Mouse (Mus musculus) adrenal gland, adult 2 months (tissue): ENCODE results near the gene Hist2h2bb. TPM values are rescaled to one million over a fixed set of nuclear protein-coding genes. Genes with fewer than 3 reads are reported as not detected.
A peak's percentile ranks its signal among the peaks of the same experiment; 100 is the strongest.
"Not testable (repeated sequence)": the region's sequence is repeated elsewhere in the genome, so short reads cannot be mapped to it uniquely, and the experiment has no call there.

Source experiments
- DNase-seq: peaks from one replicate; pipeline ENCODE4 v3.0.0; 2021
- long read RNA-seq: library from polyadenylated mRNA; stranded (forward); transcript quantifications from one replicate; pipeline ENCODE4 v2.0.0, GENCODE M21; 2021
- polyA plus RNA-seq: library from polyadenylated mRNA; depleted of rRNA; stranded (reverse); fragments of >200 nt; gene quantifications from 2 replicates; pipeline ENCODE4 v1.2.3, GENCODE M21; 2012; rRNA removed
- total RNA-seq, 2 experiments: library from RNA; stranded (reverse); gene quantifications; 2 replicates each; pipeline ENCODE4 v1.2.3; 2021

The Hist2h2bb gene
- 10 to 100 TPM; 61.7 to 85.5 TPM for total RNA-seq
- polyA plus RNA-seq = 0.93 TPM in 1 of 2 replicates, not detected in the other
- long read RNA-seq = 0 reads

DNA sequence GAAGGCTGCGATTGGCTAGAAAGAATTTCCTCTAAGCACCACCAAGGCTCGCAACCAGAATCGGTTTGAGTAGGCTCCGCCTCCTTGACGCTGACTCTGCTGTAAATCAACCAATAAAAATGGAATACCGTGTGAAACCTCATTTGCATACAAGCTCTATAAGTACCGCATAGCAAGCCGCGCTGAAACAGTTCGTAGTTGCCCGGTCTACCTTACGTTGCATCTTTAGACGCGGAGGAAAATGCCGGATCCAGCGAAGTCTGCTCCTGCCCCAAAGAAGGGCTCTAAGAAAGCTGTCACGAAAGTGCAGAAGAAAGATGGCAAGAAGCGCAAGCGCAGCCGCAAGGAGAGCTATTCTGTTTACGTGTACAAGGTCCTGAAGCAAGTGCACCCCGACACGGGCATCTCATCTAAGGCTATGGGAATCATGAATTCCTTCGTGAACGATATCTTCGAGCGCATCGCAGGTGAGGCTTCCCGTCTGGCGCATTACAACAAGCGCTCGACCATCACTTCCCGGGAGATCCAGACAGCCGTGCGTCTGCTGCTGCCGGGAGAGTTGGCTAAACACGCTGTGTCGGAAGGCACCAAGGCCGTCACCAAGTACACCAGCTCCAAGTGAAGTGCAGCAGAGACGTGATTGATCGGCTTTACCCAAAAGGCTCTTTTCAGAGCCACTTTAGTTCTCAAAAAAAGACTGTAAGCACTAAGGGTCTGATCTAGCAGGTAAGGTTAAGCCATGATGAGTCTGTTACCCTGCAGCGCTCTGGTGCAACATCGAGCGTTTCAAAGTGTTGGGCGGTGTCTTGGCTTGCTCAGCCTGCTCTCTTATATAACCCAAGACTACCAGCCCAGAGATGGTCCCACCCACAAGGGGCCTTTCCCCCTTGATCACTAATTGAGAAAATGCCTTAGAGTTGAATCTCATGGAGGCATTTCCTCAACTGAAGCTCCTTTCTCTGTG is at the start of gene Hist2h2bb:
TSS of gene Hist2h2bb (plus strand) at position 242 of the 964 bp plus-strand sequence.
- peak; percentile 92 for DNase-seq

DNA sequence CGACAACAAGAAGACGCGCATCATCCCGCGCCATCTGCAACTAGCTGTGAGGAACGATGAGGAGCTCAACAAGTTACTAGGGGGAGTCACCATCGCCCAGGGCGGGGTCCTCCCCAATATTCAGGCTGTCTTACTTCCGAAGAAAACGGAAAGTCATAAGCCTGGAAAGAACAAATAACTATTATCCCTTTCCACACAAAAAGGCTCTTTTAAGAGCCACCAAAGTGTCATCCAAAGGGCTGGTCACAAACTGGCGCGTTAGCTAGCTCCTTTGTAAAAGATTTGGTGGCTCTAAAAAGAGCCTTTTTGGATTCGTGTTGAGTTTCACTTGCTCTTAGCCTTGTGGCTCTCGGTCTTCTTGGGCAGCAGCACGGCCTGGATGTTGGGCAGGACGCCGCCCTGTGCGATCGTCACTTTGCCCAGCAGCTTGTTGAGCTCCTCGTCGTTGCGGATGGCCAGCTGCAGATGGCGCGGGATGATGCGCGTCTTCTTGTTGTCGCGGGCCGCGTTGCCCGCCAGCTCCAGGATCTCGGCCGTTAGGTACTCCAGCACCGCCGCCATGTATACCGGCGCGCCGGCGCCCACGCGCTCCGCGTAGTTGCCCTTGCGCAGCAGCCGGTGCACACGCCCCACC is 49.3 kb upstream of the Hist2h2bb start:
- not testable (repeated sequence) for DNase-seq

DNA sequence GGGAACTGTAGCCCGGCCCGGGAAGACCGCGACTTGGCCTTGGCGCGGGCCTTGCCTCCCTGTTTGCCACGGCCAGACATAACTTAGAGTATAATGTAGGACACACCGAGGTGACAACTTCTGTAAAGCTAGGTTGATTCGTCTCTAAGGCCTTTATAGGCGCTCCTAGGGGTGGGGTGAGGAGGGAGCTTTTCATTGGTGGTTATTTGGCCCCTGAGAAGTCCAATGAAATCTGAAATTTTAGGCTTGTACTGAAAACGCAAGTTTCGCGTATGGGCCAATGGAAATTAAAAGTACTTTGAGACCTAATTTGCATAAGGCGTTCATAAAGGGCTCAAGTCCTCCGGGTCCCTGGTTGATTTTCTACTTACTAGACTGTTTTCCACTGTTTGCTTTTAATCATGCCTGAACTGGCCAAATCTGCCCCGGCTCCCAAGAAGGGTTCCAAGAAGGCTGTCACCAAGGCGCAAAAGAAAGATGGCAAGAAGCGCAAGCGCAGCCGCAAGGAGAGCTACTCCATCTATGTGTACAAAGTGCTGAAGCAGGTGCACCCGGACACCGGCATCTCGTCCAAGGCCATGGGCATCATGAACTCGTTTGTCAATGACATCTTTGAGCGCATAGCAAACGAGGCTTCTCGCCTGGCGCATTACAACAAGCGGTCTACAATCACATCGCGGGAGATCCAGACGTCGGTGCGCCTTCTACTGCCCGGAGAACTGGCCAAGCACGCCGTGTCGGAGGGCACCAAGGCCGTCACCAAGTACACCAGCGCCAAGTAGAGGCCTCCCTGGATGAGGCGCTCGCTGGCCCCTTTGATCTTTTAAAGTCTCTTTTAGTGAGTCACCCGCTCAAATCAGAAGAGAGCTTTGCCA is 48.5 kb upstream of the Hist2h2bb start, which contains the start of the genes Hist2h2ac and Hist2h2be:
TSS of gene Hist2h2ac (minus strand) at position 116 of the 875 bp plus-strand sequence.
TSS of gene Hist2h2be (plus strand) at position 355 of the 875 bp plus-strand sequence.
- DNase-seq = peak; percentile 95

DNA sequence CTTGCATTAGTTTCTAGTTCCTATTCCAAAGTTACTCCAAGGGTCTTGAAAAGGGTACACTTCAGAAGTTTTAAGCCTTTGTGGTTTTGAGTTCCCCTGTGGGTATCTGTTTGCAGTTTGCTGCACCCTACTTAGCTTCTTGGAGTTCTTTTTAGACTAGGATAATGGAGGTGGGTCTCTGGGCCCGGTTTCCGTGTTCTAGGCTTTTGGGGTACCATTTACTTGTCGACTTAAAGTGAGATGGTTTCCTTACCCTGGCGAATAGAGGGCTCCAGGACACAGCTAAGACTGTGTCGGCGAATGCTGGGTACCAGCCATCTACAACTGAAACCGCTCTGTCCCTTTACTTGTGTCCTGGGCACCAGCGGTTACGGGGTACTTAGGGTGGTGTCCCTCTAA is 47.9 kb upstream of the Hist2h2bb start:
- no peak for DNase-seq

DNA sequence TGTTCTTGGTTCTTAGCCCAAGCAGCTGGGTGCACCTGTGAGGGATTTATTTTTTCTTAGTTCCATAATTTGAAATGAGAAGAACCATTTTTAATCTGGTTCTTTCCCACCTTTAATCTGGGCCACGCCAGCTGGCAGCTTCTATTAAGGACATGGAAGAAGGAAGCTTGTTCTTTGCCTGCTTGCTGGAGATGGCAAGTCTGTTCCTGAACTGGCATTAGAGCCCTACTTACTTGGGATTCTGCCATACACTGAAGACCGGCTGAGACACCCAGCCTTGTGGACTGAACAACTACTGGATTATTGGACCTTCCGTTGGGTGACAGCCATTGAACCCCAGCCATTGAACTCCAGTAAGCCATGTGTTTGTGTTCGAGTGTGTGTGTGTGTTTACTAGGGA is 46.8 kb upstream of the Hist2h2bb start:
- no peak for DNase-seq

DNA sequence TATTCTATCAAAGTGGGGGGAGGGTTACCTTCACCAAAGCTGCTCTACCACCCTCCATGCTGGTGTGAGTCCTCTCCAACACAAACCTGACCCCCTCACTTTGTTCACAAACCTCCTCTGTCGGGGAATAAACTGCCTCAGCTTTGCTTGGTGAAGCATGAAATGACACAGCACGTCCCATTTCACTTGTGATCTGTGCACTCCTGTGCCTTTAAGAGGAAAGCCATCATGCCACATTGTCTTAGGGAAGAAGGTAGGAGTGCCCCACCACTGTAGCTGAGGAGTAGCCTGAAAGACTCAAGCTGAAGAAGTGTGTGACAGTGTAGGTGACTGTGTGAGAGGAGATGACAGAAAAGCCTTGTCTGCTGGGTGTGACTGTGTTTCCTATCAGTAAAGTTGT is 44.1 kb upstream of the Hist2h2bb start:
- no peak for DNase-seq

DNA sequence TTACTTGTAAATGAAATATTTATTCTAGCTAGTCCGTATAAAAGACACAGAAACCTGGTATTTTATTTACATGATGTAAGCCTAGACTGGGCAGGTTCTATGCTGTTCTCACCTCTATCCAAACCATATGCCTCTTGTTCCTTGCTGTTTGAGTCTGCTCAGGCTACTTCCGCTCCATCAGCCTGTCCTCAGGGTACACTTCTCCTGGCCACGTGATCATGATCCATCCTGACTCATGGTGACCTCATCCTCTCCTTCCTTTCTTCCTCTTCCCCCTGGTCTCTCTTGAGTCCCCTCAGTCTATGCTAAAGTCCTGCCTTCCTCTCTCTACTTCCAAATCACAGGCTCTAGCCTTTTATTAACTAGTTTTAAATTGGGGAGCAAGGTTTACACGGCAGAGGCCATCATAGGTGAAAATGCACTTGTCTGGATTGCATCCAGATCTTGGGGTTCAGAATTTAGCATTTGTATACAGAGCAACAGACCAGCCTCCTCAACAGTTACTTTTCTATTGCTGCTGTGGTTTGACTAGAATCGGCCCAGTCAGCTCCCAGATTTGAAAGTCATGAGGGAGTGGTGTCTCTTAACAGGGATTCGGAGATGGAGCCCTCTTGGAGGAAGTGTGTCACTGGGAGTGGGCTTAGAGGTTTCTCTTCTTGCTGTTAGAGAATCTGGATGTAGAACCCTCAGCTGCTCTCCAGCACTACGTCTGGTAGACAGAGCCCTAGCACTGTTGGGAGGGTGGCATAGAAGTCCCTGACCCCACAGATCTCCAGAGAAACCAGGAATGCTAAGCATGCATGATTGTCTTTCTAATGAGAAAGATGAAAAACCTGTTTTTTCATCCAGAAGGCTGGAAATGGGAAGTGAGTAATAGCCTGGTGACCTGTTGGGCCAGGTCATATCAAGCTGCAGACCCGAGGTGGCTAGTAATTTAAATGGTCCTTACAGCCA is 42.6 kb upstream of the Hist2h2bb start:
- DNase-seq = peak; percentile 60

DNA sequence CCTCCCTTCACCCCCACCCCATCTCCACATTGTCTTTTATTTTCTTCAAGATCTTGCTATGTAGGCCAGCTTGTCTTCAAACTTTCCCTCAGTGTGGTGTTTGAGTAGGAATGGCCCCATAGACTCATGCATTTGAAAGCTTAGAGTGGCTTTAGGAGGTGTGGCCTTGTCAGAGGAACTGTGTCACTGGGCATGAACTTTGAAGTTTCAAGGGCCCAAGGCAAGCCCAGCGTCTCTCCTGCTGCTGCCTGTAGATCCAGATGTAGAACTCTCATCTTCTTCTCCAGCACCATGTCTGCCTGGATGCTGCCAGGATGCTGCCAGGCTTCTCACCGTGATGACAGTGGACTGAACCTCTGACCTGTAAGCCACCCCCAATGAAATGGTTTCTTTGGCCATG is 40.7 kb upstream of the Hist2h2bb start:
- DNase-seq = peak; percentile 63

DNA sequence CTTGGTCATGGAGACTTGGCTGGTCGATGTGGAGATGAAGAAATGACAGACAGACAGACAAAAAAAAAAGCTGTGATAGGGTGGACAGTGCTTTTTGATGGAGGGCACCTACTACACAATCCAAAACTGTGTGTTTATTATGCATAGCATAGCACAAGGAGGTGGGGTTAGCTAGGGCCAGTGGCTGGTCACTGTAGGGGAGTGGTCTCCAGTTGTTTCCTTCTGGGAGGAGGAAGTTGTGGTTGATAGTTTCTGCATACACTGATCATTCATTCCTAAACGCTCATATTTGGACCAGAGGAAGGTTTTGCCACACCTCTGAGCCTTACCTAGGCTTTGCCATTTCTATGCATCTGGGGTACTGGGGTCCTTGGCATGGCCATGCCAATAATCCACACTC is 39.1 kb upstream of the Hist2h2bb start:
- no peak for DNase-seq

DNA sequence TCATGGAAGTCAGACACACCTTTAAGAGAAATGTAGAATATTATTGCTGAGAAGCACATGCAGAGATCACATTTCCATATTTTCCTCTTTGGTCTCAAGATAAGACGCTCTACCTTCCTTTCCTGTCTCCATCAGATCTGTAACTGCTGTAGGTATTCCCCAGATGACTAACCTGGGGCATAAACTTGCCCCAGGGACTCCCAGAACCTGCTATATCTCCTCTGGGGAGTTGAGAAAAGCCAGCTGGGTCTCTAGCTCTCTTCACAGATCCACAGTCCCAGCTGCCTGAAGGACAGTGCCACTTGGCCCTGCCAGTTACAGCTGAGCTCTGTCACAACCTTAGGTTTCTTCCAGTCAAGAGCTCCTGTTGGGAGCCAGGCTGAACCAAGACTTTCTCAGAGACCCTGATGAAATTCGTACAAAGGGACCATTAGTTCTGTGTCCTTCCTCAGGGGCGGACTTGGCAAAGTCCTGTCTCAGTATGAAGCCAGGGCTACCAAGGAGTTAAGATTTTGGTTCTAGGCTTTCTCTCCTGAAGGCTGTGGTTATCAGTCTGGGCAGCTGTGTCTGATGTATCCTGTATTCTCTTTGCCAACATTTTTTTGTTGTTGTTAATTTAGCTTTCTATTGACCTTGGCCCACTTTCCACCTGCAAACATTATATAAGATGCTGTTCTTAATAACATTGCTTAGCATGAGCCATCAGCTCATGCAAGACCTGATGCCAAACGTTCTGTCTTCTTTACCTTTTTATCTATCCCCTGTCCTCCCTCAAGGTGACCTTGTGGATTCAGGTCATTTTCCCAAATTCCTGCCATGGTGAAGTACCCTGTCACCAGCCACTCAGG is 38.4 kb upstream of the Hist2h2bb start:
- peak; percentile 48 for DNase-seq

DNA sequence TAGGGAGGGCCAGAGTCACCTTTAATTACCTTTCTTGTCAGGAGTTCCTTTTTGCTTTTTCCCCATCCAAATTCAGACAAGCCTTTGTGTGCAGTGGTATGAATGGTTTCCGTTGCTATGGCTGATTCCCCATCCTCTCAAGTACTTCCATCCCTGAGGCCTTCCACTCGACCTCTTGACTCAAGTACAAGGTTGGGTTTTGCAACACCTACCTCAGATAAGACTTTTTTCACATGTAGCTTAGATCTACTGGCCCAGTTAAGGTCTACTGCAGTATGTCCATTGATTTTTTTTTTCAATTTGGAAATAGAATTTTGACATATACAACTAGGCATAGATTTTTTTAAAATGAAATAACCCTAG is 37.8 kb upstream of the Hist2h2bb start:
- no peak for DNase-seq

DNA sequence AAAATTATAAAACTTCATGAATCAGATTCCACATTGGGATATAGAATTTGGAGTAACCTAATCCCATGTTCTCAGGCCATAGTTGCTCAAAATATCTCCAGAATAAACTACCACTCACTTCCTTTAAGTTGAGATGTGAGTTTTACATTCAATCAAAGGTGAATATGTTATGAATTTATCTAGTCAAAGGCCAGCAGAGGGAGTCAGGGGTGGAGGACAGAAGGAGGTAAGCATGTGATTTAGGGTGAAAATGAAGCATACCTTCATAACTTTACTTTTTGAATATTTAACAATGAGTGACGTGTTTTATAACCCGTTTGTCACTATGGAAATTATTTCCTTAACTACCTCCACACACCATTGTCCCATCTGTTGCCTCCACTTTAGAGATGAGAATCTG is 34.6 kb upstream of the Hist2h2bb start:
- no peak for DNase-seq

DNA sequence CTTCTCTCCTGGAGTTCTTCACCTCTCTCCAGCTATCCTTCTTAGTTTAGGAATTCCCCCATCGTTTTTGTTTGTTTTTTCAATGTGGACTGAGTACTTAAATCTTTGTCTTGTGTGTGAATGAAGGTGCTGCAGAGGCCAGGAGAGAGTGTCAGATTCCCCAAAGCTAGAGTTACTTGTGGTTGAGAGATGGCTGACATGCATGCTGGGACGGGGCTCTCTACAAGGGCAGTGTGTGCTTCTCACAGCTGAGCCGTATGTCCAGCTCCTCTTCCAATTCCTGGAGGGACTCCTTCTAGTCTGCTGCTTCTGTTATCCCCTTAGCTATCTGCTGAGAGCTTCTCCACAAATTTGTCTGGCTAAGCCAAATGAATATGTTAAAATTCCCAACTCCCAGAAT is 33.7 kb upstream of the Hist2h2bb start:
- no peak for DNase-seq

DNA sequence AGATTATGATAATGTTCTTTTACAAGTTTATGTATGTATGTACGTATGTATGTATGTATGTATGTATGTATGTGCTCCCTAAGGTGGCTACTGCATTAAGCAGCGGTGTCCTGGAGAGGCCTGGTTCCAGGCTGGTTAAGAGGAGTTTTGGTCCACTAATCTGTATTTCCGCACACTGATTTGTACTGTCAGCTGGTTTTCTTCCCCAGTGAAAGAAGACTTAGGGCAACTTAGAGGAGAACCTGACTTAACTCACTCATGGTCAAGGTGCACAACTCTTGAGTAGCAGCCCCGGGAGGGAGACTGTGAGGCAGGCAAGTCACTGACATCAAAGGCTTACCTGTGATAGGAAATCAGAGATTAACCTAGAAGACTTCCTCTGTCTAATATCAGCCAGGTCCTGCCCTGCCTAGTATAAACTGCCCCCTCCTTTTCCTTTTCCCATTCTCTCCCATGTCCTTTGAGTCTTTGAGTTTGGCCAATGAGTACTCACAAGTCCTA is 32.7 kb upstream of the Hist2h2bb start:
- DNase-seq = no peak

DNA sequence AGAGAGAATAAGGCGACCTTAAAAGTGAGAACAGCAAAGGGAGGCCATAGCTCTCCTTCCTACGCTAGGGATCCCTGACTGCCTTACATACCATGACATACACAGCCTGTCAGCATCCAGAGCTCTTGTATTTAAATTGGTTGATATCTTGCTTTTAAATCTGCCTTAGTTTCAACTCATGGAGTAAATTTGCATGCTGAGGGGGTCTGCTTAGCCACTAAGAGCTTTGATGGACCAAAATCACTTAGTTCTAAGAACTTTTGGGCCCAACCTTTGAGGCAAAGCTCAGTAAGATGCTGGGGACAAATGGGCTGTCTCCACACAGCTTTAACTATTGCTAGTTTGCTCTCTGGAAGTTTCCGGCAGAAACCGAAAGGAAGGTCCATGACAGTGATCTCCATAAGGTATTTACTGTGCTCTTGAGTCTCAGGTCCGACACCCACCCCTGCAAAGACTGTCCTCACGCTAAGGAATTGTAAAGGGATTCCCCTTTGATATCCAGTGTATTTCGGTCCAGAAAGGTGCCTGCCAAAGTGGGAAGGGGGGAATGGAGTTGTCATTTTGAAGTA is 32.1 kb upstream of the Hist2h2bb start:
- no peak for DNase-seq

DNA sequence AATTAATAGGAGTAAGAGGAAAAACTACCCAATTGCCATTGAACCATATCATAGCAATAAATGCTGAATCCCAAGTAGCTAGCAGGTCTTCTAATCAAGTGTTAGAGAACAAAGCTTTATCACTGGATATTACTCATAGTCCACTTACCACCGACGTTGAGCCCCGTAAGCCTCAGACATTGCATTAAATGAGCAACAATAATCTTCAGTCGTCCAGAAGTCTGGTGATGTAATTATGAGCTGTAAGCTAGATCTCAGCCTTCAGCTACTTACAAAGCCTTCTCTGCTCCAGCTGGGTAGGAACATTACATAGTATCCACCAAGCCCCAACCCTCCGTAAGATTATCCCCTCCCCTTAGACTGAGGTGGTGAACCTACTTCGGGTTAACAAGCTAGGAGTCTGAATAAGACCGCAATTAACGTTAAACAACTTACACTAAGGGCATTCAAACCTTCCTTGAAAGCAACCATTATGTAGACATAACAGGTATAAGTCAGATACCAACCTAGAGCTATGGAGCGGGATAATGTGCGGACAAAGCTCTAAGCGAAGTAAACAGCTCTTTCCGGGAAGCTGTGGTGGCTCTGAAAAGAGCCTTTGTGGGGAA is 31.5 kb upstream of the Hist2h2bb start:
- no peak for DNase-seq

DNA sequence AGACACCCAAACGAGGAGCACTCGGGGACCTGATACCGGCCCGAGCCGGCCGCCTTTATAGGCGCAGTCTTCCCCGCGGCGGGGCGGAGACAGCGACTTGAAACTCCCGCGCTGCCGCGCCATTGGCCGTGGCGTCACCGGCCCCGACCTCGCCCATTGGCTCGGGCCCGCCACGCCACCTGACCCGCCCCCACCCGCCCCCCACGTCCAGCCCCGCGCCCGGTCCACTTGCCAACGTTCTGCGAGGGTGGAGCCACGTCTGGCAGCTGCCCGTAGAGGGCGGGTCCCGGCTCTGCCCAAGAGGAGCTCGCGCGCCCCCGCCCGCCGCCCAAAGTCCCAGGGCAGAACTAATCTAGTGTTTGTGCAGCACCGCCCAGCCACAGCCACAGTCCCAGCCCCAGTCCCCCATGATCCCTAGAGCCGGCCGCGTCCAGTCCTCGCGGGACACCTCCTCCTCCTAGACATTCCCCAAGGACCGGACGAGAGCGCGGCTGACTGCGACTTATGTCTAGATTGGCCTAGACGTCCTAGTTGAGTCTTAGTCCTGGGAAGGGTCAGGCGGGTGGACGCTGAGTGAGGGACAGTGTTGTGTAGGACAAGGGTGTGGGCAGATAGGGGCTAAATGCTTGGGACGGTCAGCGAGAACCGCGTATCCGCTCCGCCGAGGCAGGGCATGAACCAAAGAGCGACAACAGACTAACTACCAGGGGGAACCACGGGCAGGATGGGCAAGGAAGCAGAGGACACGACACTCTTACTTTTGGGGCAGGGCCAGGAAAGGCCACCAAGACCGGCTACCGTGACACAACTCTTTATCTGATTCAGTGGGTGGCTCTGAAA is 30.4 kb upstream of the Hist2h2bb start, which contains the start of gene Hist2h3c2:
TSS of gene Hist2h3c2 (minus strand) at position 174 of the 840 bp plus-strand sequence.
- DNase-seq = peak; percentile 77
